Mouse (Mus musculus) lung, adult 2 months (tissue): Measurements from ENCODE around the gene Adcy4.

Experiments used
- CTCF ChIP-seq: fragments of 200-500 bp; IDR thresholded peaks from 2 replicates; pipeline ENCODE4 v1.5.1; 2011; ENCODE audit warnings: mild to moderate bottlenecking, low read length, control low read depth; ENCODE audit not compliant: insufficient read depth
- POLR2A ChIP-seq: fragments of 200-500 bp; IDR thresholded peaks from 2 replicates; pipeline ENCODE4 v1.6.1; 2011; ENCODE audit warnings: low read depth, mild to moderate bottlenecking, control low read depth, low read length, borderline replicate concordance; ENCODE audit errors: extremely low read depth

GRCm38 (mm10) chr14:55747051-55747847 lies 36.6 kb downstream of the Adcy4 start:
- no peak for TF ChIP-seq CTCF
- no peak for TF ChIP-seq POLR2A
